Mouse (Mus musculus) lung, embryonic 15.5 days (tissue): ENCODE measurements around the gene Dok1. TPM values are rescaled to one million over a fixed set of nuclear protein-coding genes. Genes with fewer than 3 reads are reported as not detected.

Experiments used
- ATAC-seq: fragments of 200-750 bp; cut with Nextera tagmentation; 2 replicates; pipeline ENCODE4 v1.8.0; 2017; ENCODE audit warnings: moderate number of reproducible peaks, borderline replicate concordance; ENCODE audit not compliant: low FRiP score, low TSS enrichment; ENCODE audit errors: extremely low read depth
- H3K27ac ChIP-seq: fragments of 300-500 bp; sonication (generic); 2 replicates; pipeline ENCODE4 v1.5.1; 2015; ENCODE audit warnings: moderate library complexity, mild to moderate bottlenecking, inconsistent platforms
- H3K27me3 ChIP-seq: fragments of 300-500 bp; sonication (generic); 2 replicates; pipeline ENCODE4 v1.6.1; 2015; ENCODE audit warnings: inconsistent platforms
- H3K36me3 ChIP-seq: fragments of 300-500 bp; sonication (generic); 2 replicates; pipeline ENCODE4 v1.6.1; 2015; ENCODE audit warnings: inconsistent platforms
- H3K4me1 ChIP-seq: fragments of 300-500 bp; sonication (generic); 2 replicates; pipeline ENCODE4 v1.6.1; 2015; ENCODE audit warnings: inconsistent platforms
- H3K4me2 ChIP-seq: fragments of 300-500 bp; sonication (generic); 2 replicates; pipeline ENCODE4 v1.6.1; 2015; ENCODE audit warnings: inconsistent platforms, mild to moderate bottlenecking, moderate library complexity
- H3K4me3 ChIP-seq: fragments of 300-500 bp; sonication (generic); 2 replicates; pipeline ENCODE4 v1.5.1; 2015; ENCODE audit warnings: mild to moderate bottlenecking, inconsistent platforms
- H3K9ac ChIP-seq: fragments of 300-500 bp; sonication (generic); 2 replicates; pipeline ENCODE4 v1.6.1; 2015; ENCODE audit warnings: inconsistent platforms
- H3K9me3 ChIP-seq: fragments of 300-500 bp; sonication (generic); 2 replicates; pipeline ENCODE4 v1.6.1; 2016; ENCODE audit warnings: inconsistent platforms
- whole genome bisulfite sequencing: fragments of 180-500 bp; shearing (Covaris S2); methylation state at CpG from one replicate; pipeline ENCODE4 v1.1.7; 2015; 5-methylcytosine and 5-hydroxymethylcytosine counted together
- polyA plus RNA-seq: library from polyadenylated mRNA; unstranded; fragments of >200 nt; fragmentation: Nextera tagmentation; extraction: Ambion mirVana; gene quantifications from 2 replicates; pipeline ENCODE4 v1.2.1, GENCODE M21; 2015

Gene Dok1
- 18.3 and 19.6 TPM in 2 replicates for polyA plus RNA-seq

- Histone ChIP-seq H3K27ac (peak within 1 kb of the TSS; percentile 95), H3K9me3 (no peaks in the 10 kb centered on the region), H3K4me2 (peak within 1 kb of the TSS; percentile 92), H3K9ac (peak within 1 kb of the TSS; percentile 60), H3K4me1 (peaks cover 38% of the 10 kb centered on the region), H3K36me3 (no peaks in the 10 kb centered on the region), H3K27me3 (peaks cover 3% of the 10 kb centered on the region; the same call in 1 of the 2 replicates), H3K4me3 (peak within 1 kb of the TSS; percentile 76)
- ATAC-seq, result peak; percentile 87
- WGBS, result under 1% methylated on average over 51 of the region's 51 CpGs
These were observed at the start of gene Dok1, which contains the start of gene Loxl3 for GRCm38 (mm10) chr6:83033249-83034185. Dok1 (minus strand) TSS chr6:83033471. Loxl3 (plus strand) TSS chr6:83034173.

DNA sequence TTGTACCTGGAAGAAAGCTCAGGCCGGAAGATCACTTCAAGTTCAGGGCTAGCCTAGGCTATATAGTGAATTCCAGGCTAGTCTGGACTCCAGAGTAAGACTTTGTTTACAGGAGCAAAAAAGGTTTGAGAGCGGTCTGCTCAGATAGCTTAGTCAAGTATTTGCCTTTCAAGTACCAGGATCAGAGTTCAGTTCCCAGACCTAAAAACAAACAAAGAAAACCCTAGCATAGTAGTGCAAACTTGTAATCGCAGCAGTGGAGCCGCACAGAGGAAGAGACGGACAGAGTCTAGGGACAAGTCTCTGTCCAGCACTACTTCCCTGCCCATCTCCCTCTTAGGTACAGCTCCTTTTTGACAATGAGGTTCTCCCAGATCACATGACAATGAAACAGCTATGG, 46.9 kb upstream of the Dok1 start:
- no peak overlapping the region for H3K4me2 ChIP-seq
- 80% methylated on average over 5 of the region's 5 CpGs for WGBS
- H3K9me3 ChIP-seq, result no peaks in the 10 kb centered on the region
- no peak for ATAC-seq
- no peak overlapping the region for H3K9ac ChIP-seq
- H3K27me3 ChIP-seq, result peaks cover 48% of the 10 kb centered on the region
- H3K27ac ChIP-seq, result no peak overlapping the region
- no peak overlapping the region for H3K4me3 ChIP-seq
- H3K36me3 ChIP-seq, result peaks cover 15% of the 10 kb centered on the region
- H3K4me1 ChIP-seq, result peaks cover 14% of the 10 kb centered on the region

DNA sequence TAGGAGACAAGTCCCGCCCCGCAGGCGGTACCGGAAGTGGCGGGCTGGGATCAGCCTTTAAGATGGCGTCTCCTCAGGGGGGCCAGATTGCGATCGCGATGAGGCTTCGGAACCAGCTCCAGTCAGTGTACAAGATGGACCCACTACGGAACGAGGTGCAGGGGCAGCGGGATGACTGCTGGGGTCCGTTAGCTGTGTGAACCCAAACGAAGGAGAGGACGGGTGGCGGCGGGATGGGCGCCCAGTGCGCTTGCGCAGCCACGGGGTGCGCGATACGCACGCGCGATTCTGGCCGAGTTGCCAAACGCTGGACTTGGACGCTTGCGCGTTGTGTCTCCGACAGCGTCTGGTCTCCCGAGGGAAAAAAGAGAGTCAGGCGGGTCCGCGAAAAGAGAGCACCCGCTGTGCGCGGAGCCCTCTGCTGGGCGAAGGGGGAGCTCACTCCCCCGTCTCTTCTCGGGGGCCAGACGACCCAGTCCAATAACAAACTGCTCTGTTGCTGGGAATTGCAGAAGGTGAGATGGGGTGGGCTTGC, 45.1 kb upstream of the Dok1 start:
- under 1% methylated on average over 46 of the region's 46 CpGs for WGBS

DNA sequence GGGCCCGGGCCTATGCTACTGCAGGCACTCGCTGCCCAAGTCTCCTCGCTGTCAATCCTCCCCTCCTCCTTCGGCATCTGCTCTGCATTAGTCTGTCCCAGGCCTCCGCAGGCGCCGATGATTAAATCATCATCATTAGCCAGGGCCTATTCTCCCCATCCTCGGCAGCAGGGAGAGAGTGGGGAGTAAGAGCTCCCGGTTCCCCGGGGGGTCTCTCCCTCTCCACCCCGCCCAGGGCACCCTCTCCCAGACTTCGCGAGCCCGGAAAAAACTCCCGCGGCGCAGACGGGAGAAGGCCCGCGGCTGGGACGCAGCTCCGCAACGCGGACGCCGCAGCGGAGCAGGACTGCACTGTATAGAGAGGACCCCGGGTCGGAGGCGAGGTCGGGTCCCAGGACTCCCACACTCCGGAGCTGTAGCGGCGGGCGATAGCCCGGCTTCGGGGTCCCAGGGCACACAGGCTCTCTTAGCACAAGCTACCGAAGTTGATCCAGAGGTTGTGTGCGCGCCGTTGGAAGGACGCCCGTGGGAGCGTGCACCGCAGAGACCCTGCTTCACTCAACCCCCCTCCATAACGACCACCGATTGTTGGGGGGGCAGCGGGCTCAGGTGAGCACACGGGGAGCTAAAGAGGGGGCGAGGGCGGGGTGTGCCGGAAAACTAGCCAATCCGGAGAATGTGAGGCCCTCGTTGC, 44.5 kb upstream of the Dok1 start, which contains the start of gene Pcgf1:
TSS of gene Pcgf1 (plus strand) at position 240 of the 694 bp plus-strand sequence.
- Histone ChIP-seq H3K36me3 (peaks cover 15% of the 10 kb centered on the region), H3K27ac (peak within 1 kb of the TSS; percentile 86), H3K27me3 (peaks cover 48% of the 10 kb centered on the region), H3K4me1 (peaks cover 14% of the 10 kb centered on the region), H3K4me3 (peak within 1 kb of the TSS; percentile 79), H3K4me2 (peak within 1 kb of the TSS; percentile 97), H3K9me3 (no peaks in the 10 kb centered on the region), H3K9ac (peak within 1 kb of the TSS; percentile 88)
- under 1% methylated on average over 54 of the region's 54 CpGs for WGBS
- peak; percentile 62; the same call in 1 of the 2 replicates for ATAC-seq

More for the DNA sequence above, 45.1 kb upstream of the Dok1 start:
- ATAC-seq, result peak; percentile 93
- H3K9ac ChIP-seq, result peak overlapping the region; percentile 88
- peaks cover 15% of the 10 kb centered on the region for H3K36me3 ChIP-seq
- H3K4me3 ChIP-seq, result peak overlapping the region; percentile 79
- H3K27me3 ChIP-seq, result peaks cover 48% of the 10 kb centered on the region
- no peaks in the 10 kb centered on the region for H3K9me3 ChIP-seq
- peaks cover 14% of the 10 kb centered on the region for H3K4me1 ChIP-seq
- peak overlapping the region; percentile 86 for H3K27ac ChIP-seq
- peak overlapping the region; percentile 97 for H3K4me2 ChIP-seq

DNA sequence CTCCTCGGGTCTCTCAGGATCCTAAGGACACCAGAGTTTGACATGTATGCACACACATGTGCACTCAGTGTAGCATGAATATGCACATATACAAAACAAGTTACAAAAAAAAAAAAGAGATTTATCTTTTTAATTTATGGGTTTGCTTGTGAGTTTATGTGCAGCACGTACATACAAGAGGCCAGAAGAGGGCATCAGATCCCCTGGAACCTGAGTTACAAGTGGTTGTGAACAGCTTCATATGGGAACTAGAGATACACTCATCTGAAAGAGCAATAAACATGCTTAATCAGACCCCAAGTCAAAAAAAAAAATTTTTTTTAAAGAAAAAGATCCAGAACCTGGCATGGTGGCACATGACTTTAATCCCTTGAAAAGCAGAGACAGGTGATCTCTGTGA, 41.7 kb upstream of the Dok1 start:
- Histone ChIP-seq H3K4me1 (peaks cover 24% of the 10 kb centered on the region), H3K27ac (no peak overlapping the region), H3K9ac (no peak overlapping the region), H3K36me3 (peaks cover 2% of the 10 kb centered on the region), H3K9me3 (no peaks in the 10 kb centered on the region), H3K4me2 (no peak overlapping the region), H3K27me3 (peaks cover 71% of the 10 kb centered on the region), H3K4me3 (no peak overlapping the region)
- no peak for ATAC-seq
- WGBS, result 15% methylated on average over 2 of the region's 2 CpGs

DNA sequence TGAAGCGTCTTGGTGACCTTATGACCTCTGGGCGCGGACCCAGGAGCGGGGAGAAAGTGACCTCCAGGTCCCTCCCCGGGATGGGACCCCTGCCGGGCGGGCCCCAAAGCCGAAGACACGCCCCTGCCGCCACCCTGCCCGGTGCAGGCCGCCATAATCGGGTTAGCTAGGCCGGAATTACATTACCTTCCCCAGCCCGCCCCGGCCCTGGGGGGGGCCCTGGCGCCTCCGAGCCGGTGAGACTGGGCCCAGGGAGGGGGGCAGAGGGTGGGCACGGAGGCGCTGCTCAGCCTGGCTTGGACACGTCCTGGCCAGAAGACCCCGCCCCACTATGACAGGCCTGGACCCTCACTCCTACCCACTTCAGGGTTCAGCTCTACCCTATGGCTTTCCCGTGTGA, 37.9 kb upstream of the Dok1 start:
- peak; percentile 30 for ATAC-seq
- H3K36me3 ChIP-seq, result no peaks in the 10 kb centered on the region
- H3K27ac ChIP-seq, result no peak overlapping the region
- H3K9me3 ChIP-seq, result no peaks in the 10 kb centered on the region
- no peak overlapping the region for H3K4me3 ChIP-seq
- 1% methylated on average over 19 of the region's 24 CpGs for WGBS
- H3K9ac ChIP-seq, result no peak overlapping the region
- peaks cover 100% of the 10 kb centered on the region for H3K27me3 ChIP-seq
- H3K4me1 ChIP-seq, result peaks cover 25% of the 10 kb centered on the region
- H3K4me2 ChIP-seq, result no peak overlapping the region

DNA sequence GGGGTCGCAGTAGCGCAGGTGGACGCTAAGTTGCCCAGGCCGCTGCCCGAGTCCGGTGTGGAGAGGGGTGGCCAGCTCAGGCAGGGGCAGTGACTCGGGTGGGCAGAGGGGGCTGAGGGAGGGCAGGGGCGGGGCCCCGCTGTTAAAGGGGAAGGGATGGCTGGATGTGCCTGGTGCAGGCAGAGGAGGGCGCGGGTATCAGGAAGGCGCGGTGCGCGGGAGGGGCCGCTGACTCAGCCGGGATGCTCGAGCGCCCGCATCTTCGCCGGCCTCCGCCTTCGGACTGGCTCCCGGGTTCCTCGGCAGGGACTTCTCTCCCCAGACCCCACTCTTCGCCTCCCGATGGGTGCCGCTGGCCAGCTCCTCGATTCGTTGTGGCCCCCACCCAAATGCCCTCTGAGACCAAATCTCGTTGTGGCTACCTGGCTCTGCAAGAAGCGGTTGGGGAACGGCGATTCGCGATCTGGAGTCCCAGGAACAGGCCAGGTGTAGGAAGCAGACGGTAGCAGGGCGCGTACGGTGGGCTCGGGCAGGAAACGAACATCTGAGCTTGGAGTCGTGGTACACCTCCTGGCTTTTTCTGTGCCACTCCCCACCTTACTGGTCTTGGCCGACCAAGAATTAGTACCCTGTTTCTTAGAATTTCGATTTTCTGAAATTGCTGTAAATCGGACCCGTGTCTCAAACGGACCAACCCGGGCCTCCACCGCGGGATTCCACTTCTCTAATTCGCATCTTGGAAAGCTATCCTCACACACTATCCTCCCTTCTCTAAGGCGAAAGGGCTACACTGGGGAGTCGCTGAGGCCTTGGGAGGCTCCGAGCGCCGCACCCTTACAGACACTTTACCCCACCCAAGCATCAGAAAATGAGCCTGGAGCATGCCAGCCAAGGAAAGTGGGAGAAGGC, 37.3 kb upstream of the Dok1 start:
- Histone ChIP-seq H3K9me3 (no peaks in the 10 kb centered on the region), H3K4me3 (peak overlapping the region; percentile 15), H3K27me3 (peaks cover 100% of the 10 kb centered on the region), H3K4me2 (peak overlapping the region; percentile 34), H3K9ac (no peak overlapping the region), H3K36me3 (no peaks in the 10 kb centered on the region), H3K27ac (no peak overlapping the region), H3K4me1 (peaks cover 25% of the 10 kb centered on the region)
- WGBS, result under 1% methylated on average over 57 of the region's 58 CpGs
- peak; percentile 40; the same call in 1 of the 2 replicates for ATAC-seq

DNA sequence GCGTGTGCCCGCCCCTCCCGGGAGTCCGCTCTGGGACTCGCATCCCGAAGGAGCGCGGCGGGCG, 36.8 kb upstream of the Dok1 start, which contains the start of gene Tlx2:
TSS of gene Tlx2 (minus strand) at position 47 of the 64 bp plus-strand sequence.
- Histone ChIP-seq H3K9ac (no peak within 1 kb of the TSS), H3K4me1 (peaks cover 25% of the 10 kb centered on the region), H3K4me2 (peak within 1 kb of the TSS; percentile 52), H3K9me3 (no peaks in the 10 kb centered on the region), H3K27me3 (peaks cover 100% of the 10 kb centered on the region), H3K27ac (no peak within 1 kb of the TSS), H3K4me3 (peak within 1 kb of the TSS; percentile 29), H3K36me3 (no peaks in the 10 kb centered on the region)
- no peak for ATAC-seq
- 0% methylated on average over 10 of the region's 10 CpGs for WGBS

GRCm38 (mm10) chr6:83069488-83070246, 36.4 kb upstream of the Dok1 start:
- no peak overlapping the region for H3K27ac ChIP-seq
- 1% methylated on average over 68 of the region's 69 CpGs for WGBS
- H3K36me3 ChIP-seq, result no peaks in the 10 kb centered on the region
- H3K9me3 ChIP-seq, result no peaks in the 10 kb centered on the region
- peak overlapping the region; percentile 34 for H3K4me2 ChIP-seq
- ATAC-seq, result no peak
- peaks cover 100% of the 10 kb centered on the region for H3K27me3 ChIP-seq
- peak overlapping the region; percentile 29 for H3K4me3 ChIP-seq
- H3K4me1 ChIP-seq, result peaks cover 25% of the 10 kb centered on the region
- H3K9ac ChIP-seq, result no peak overlapping the region

DNA sequence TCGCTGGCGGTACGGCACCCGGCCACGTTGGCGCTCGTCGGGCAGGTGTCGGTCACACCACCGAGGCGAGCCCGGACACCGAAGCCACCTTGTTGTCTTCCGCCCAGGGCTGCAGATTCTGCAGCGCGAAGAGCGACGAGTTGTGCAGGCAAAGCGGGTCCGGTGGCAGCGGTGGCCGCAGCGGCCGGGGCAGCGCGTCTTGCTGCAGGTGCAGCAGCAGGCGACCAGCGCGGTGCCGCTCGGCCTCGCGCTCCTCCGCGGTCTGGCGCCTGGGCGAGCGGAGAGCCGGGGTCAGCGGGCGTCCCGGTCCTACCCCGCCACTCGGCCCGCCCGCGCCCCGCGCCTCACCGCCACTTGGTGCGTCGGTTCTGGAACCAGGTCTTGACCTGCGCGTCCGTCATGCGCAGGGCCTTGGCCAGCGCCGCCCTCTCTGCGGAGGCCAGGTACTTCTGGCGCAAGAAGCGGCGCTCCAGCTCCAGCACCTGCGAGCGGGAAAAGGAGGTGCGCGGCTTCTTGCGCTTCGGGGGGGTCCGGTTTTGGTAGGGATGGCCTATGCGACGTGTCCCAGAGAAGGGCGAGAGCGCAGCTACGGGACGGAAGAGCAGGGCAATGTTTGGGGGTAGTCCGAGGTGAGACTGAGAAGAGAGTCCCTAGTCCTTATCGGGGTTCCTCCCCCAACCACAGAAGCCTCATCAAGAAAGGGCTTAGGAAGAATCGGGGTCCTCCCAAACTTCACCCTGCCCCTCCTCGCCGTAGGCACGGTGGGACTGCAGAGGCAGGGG, 35.6 kb upstream of the Dok1 start:
- H3K27ac ChIP-seq, result no peak overlapping the region
- no peak for ATAC-seq

More for the DNA sequence above, 35.6 kb upstream of the Dok1 start:
- H3K4me1 ChIP-seq, result peaks cover 25% of the 10 kb centered on the region
- H3K4me2 ChIP-seq, result peak overlapping the region; percentile 52
- H3K9ac ChIP-seq, result no peak overlapping the region
- H3K4me3 ChIP-seq, result peak overlapping the region; percentile 29
- no peaks in the 10 kb centered on the region for H3K9me3 ChIP-seq
- no peaks in the 10 kb centered on the region for H3K36me3 ChIP-seq
- H3K27me3 ChIP-seq, result peaks cover 100% of the 10 kb centered on the region
- under 1% methylated on average over 77 of the region's 81 CpGs for WGBS
